Mouse (Mus musculus): Measurements from ENCODE around the gene Ddx39b.

Ddx39b gene

DNA sequence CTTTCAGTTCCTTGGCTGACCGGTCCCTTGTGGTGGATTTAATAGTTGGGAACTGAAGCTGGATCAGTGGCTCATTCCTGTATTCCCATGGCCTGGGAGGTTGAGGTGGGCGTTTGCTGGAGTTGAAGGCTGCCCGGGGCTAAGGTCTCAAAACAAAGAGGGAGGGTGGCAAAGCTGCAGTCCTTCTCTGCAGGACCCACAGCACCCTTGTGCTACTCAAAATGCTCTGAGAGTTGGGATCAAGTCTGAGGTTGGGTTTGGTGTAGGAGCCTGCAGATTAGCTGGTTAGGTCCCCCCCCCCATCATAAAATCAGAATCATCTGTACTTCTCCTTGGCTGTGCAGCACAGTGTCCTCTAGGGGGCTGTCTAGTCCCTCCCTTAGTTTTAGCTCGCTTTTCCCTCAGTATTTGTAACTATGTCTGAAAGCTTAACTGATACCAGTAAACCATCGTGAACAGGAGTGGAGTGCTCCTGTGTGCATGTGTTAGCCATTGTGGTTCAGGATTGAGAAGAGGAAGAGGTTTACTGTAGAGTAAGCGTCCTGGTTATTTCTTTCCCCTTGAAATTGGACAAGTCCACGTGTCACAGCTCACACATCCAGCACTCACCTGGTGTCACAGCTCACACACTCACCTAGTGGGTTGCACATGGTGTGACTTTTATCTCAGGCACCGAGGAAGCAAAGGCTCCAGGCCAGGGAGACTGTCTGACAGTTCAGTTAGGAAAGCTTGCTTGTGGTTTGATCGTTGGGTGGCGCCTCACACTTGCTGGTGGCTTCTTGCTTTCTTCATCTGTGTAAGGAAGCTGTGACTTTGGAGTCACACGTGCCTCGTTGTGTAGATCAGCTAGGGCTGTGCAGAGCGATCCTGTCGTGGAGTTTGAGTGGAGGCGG is 4.4 kb downstream of the Ddx39b start:
- DNase-seq, result peak; percentile 49

DNA sequence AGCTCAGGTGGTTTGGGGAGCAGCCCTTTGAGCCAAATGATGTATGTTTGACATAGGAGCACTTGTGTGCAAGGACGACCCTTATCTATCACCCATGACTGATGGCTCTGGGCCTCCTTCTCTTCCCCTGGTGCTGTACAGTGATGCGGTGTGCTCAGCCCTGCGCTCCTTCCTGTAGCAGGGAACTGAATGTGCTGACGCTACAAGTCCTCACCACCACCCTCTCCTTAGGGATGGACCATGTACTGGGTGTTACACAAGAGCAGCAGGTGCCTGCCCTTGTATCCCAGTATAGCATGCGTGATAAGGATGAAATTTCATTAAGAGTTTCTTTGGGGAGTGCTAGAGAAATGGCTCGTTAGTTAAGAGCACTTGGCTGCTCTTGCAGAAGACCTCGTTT is 5.6 kb downstream of the Ddx39b start:
- DNase-seq, result no peak

DNA sequence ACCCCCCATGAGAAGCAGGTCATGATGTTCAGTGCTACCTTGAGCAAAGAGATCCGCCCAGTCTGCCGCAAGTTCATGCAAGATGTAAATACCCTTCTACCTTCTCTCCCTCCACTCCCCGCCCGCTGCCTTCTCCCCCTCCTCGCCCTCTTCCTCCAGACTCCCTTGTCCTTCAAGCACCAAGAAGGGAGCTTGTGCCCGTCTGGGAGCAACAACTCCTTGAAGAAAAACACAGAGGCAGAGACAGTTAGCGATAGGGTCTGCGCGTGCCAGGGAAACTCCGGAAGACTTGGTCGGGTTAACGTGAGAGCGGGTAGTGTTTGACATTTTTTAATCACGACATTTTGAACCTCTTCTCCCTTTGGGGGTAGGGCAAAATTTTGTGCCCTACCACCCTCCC is 7.4 kb downstream of the Ddx39b start:
- DNase-seq, result no peak

DNA sequence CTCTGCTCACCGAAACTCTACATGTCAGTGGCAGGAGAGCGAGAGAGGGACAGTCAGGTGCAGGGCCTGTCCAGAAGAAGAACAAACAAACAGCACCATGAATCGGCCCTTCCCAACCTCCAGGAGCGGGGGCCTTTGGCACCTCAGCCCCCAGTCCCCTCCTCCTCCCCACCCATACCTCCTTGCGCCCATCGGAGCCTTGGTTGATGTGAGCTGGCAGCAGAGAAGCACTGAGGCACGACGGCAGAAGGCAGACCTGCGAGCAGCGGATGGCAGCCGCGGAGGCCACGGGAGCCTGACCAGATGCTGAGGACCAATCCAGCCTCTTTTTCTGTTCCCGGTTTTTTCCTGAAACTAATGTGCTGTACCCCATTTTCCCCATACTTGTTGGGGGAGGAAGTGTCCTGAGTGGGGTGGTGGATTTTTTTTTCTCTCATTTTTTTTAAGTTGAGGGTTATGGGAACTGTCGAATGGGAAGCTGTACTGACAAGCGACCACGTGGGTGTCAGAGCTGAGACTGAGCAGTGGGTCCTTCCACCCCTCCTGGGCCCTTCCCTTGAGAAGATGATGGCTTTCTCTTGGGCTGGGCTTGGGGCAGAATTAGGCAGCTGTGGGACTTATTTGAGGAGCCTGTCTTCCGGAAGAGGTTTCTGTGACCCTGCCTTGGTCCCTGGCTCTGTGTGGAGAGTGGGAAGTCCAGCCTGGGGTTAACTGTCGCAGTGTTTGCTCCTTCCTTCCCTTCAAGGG is 8.1 kb downstream of the Ddx39b start:
- peak; percentile 13 for DNase-seq

- peak; percentile 21 for DNase-seq
Observed at GRCm38 (mm10) chr17:35250348-35251120, 9.0 kb downstream of the Ddx39b start.

- DNase-seq, result no peak
Observed at GRCm38 (mm10) chr17:35251162-35251719, 9.7 kb downstream of the Ddx39b start.

- DNase-seq, result no peak
Observed at GRCm38 (mm10) chr17:35251981-35252380, 10.4 kb downstream of the Ddx39b start.

GRCm38 (mm10) chr17:35252619-35253292 is 11.2 kb downstream of the Ddx39b start:
- DNase-seq, result no peak

- no peak for DNase-seq
Observed at GRCm38 (mm10) chr17:35253293-35254093, 11.9 kb downstream of the Ddx39b start.

- DNase-seq, result peak; percentile 88
Observed at GRCm38 (mm10) chr17:35254241-35255098, 12.9 kb downstream of the Ddx39b start.

- DNase-seq, result no peak
Observed at GRCm38 (mm10) chr17:35255301-35255700, 13.8 kb downstream of the Ddx39b start.

- no peak for DNase-seq
Observed at GRCm38 (mm10) chr17:35255704-35256103, 14.2 kb downstream of the Ddx39b start.

- DNase-seq, result no peak
Observed at GRCm38 (mm10) chr17:35257378-35257777, 15.8 kb downstream of the Ddx39b start.

DNA sequence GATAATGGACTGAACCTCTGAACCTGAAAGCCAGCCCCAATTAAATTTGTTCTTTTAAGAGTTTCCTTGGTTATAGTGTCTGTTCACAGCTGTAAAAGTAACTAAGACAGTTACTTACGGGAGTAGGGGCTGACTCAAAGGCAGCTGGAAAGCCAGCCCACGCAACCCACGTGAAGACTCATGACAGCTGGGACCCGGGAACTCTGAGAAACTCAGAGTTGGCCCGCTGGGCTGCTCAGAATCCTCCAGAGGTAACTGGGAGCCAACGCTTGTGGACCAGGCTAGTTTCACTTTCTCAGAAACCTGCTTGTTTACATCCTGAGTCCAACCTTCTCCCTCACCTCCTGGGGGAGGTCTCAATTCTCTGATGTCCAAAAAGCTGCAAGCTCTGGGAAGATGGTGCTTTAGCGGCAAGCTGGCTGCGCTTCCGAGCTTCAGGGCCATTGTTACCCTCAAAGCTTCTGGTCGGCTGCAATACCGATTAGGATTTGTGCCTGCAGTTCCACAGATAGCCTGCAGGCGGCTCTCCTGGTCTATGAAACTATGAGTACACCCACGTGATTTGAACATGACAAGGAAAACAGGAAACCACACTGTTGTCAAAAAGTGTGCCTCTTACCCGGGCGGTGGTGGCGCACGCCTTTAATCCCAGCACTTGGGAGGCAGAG is 16.4 kb downstream of the Ddx39b start:
- peak; percentile 95 for DNase-seq

- peak; percentile 32 for DNase-seq
Observed at GRCm38 (mm10) chr17:35258492-35259478, 17.2 kb downstream of the Ddx39b start.

- DNase-seq, result no peak
Observed at GRCm38 (mm10) chr17:35259621-35260020, 18.1 kb downstream of the Ddx39b start.

DNA sequence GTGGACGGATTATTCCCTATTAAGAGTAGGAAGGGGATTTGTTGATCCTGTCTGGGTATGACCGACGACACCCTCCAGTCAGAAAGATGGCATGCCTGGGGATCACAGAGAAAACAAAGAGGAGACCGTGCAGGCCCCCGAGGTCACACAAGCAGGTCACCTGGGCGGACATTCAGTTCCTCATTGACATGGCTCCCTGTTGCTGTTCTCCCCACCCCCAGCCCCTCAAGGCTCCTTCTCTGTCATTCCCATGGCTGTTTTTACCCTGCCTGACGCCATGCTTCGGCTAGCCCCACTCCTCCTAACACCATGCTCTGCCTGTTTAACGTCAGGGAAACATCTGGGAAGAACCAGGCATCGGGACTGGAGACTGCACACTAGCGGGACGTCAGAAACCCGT is 20.1 kb downstream of the Ddx39b start:
- no peak for DNase-seq
